Mouse (Mus musculus): ENCODE measurements around the gene Bend3. TPM values are rescaled to one million over a fixed set of nuclear protein-coding genes. Genes with fewer than 3 reads are reported as not detected.

Gene Bend3
- polyA plus RNA-seq, 1 experiment from 2014 or later: 8.8 TPM

DNA sequence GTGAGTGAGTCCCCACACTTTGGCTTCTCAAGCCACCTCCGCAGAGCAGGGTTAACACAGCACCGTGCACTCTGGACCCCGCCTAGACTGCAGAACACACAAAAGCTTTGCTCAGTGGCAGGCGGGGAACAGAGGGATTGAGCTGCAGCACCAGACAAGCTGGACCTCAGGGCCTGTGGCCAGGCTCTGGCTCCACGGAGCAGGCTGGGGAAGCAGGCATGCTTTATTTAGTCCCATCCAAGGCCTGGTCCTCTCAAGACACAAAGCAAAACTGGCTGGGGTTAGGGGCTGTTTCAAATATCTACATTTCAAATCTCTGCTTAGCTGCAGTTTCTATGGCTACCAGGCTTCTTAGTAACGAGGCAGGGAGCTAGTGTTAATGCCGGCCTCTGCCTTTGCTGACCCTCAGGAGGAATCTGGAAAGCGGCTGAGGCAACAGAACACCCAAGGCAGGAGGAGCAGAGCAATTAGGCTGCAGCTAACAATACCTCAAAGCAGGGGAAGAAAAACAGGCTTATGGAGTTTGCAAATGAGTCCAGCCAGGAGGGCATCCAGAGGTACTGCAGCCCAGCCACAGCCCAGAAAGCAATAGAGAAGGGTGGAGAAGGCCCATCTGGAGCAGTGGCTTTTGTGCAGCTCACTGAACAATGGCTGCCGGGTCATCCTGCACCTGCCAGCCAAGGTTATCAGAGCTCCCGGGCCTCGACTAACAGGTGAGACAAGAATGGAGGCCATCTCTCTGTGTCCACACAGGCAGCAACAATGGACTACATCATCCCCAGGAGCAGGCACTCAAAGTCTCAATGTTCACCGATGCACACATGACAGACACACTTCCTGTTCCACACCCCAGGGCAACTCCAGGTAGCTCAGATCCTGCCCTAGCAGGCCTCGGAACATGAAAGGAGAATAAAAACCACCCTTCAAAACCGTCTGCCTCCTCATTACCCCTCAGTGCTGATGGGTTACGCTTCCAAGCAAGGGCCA is 48.9 kb downstream of the Bend3 start:
- Histone ChIP-seq H3K9me3 (ENCODE audit: control insufficient read depth, low read length) (no peaks in the 10 kb centered on the region), H3K27me3 (ENCODE audit: control insufficient read depth, insufficient read depth, low read length) (no peaks in the 10 kb centered on the region), H3K27ac (ENCODE audit: low read depth, low read length) (peak overlapping the region; percentile 83), H3K4me2 (replicated peaks; ENCODE audit: low read depth, low read length) (no peak overlapping the region), H3K36me3 (ENCODE audit: control insufficient read depth, insufficient read depth, low read length) (peaks cover 2% of the 10 kb centered on the region; the same call in 1 of the 2 replicates), H3K4me3 (ENCODE audit: low read depth, low read length) (no peak overlapping the region), H3K9ac (ENCODE audit: low read depth, low read length) (peak overlapping the region; percentile 7), H3K4me1 (replicated peaks; ENCODE audit: control insufficient read depth, insufficient read depth, low read length) (peaks cover 6% of the 10 kb centered on the region; the same call in 1 of the 2 replicates)
- 45% methylated on average over 15 of the region's 15 CpGs for WGBS
- DNase-seq (ENCODE audit: low spot score) (peak; percentile 55), ATAC-seq (ENCODE audit: low FRiP score) (peak; percentile 75)

DNA sequence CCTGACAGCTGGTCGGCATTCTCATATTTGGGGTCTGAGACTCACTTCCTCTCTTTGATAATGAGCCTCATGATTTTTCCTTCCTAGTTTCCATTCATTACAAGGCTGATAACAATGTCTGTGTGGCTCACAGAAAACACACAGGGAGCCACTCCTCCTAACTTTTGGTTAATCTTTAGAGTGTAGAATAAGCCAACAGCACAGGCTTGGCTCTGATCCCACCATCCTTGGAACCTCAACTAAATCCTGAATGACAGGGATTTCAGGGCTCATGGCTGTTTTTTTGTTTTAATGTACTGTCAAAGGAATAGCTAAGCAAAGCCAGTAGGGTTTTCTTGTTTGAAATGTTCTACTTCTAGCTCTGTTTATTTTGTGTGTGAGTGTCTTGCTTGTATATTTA is 55.8 kb downstream of the Bend3 start:
- 94% methylated on average over 1 of the region's 1 CpGs for whole genome bisulfite sequencing
- H3K4me1 ChIP-seq (replicated peaks; ENCODE audit: control insufficient read depth, insufficient read depth, low read length): no peaks in the 10 kb centered on the region
- H3K36me3 ChIP-seq (ENCODE audit: control insufficient read depth, insufficient read depth, low read length): peaks cover 3% of the 10 kb centered on the region; the same call in 1 of the 2 replicates
- H3K4me3 ChIP-seq (ENCODE audit: low read depth, low read length): no peak overlapping the region
- H3K9ac ChIP-seq (ENCODE audit: low read depth, low read length): no peak overlapping the region
- H3K9me3 ChIP-seq (ENCODE audit: control insufficient read depth, low read length): no peaks in the 10 kb centered on the region
- H3K27ac ChIP-seq (ENCODE audit: low read depth, low read length): no peak overlapping the region
- ATAC-seq (ENCODE audit: low FRiP score): no peak
- no peak for DNase-seq (ENCODE audit: low spot score)
- no peak overlapping the region for H3K4me2 ChIP-seq (replicated peaks; ENCODE audit: low read depth, low read length)
- H3K27me3 ChIP-seq (ENCODE audit: control insufficient read depth, insufficient read depth, low read length): no peaks in the 10 kb centered on the region

- peaks cover 5% of the 10 kb centered on the region; the same call in 1 of the 2 replicates for H3K4me1 ChIP-seq (replicated peaks; ENCODE audit: control insufficient read depth, insufficient read depth, low read length)
- no peaks in the 10 kb centered on the region for H3K9me3 ChIP-seq (ENCODE audit: control insufficient read depth, low read length)
- 91% methylated on average over 7 of the region's 7 CpGs for WGBS
- H3K36me3 ChIP-seq (ENCODE audit: control insufficient read depth, insufficient read depth, low read length): 0 out of 2 replicates have a peak, but pooled peaks cover under 1% of the 10 kb centered on the region
- no peak overlapping the region for H3K4me3 ChIP-seq (ENCODE audit: low read depth, low read length)
- no peaks in the 10 kb centered on the region for H3K27me3 ChIP-seq (ENCODE audit: control insufficient read depth, insufficient read depth, low read length)
- no peak overlapping the region for H3K9ac ChIP-seq (ENCODE audit: low read depth, low read length)
- ATAC-seq (ENCODE audit: low FRiP score) (no peak), DNase-seq (ENCODE audit: low spot score) (no peak)
- no peak overlapping the region for H3K4me2 ChIP-seq (replicated peaks; ENCODE audit: low read depth, low read length)
- no peak overlapping the region for H3K27ac ChIP-seq (ENCODE audit: low read depth, low read length)
Observed at GRCm38 (mm10) chr10:43537652-43538051, 59.0 kb downstream of the Bend3 start.

- no peak overlapping the region for H3K9ac ChIP-seq (ENCODE audit: low read depth, low read length)
- peaks cover 5% of the 10 kb centered on the region; the same call in 1 of the 2 replicates for H3K4me1 ChIP-seq (replicated peaks; ENCODE audit: control insufficient read depth, insufficient read depth, low read length)
- H3K4me2 ChIP-seq (replicated peaks; ENCODE audit: low read depth, low read length): no peak overlapping the region
- 86% methylated on average over 5 of the region's 5 CpGs for WGBS
- no peak for ATAC-seq (ENCODE audit: low FRiP score)
- H3K36me3 ChIP-seq (ENCODE audit: control insufficient read depth, insufficient read depth, low read length): no peaks in the 10 kb centered on the region
- DNase-seq (ENCODE audit: low spot score): no peak
- H3K9me3 ChIP-seq (ENCODE audit: control insufficient read depth, low read length): no peaks in the 10 kb centered on the region
- no peaks in the 10 kb centered on the region for H3K27me3 ChIP-seq (ENCODE audit: control insufficient read depth, insufficient read depth, low read length)
- H3K4me3 ChIP-seq (ENCODE audit: low read depth, low read length): no peak overlapping the region
- no peak overlapping the region for H3K27ac ChIP-seq (ENCODE audit: low read depth, low read length)
Observed at GRCm38 (mm10) chr10:43538831-43539230, 60.2 kb downstream of the Bend3 start.

- Histone ChIP-seq H3K27me3 (ENCODE audit: control insufficient read depth, insufficient read depth, low read length) (no peaks in the 10 kb centered on the region), H3K4me3 (ENCODE audit: low read depth, low read length) (peak overlapping the region; percentile 54), H3K27ac (ENCODE audit: low read depth, low read length) (no peak overlapping the region), H3K4me2 (replicated peaks; ENCODE audit: low read depth, low read length) (peak overlapping the region; percentile 75), H3K9ac (ENCODE audit: low read depth, low read length) (peak overlapping the region; percentile 64), H3K36me3 (ENCODE audit: control insufficient read depth, insufficient read depth, low read length) (no peaks in the 10 kb centered on the region), H3K4me1 (replicated peaks; ENCODE audit: control insufficient read depth, insufficient read depth, low read length) (peaks cover 5% of the 10 kb centered on the region; the same call in 1 of the 2 replicates), H3K9me3 (ENCODE audit: control insufficient read depth, low read length) (no peaks in the 10 kb centered on the region)
- 27% methylated on average over 12 of the region's 12 CpGs for WGBS
- no peak for DNase-seq (ENCODE audit: low spot score)
- no peak for ATAC-seq (ENCODE audit: low FRiP score)
Observed at GRCm38 (mm10) chr10:43539746-43540310, 61.2 kb downstream of the Bend3 start.

DNA sequence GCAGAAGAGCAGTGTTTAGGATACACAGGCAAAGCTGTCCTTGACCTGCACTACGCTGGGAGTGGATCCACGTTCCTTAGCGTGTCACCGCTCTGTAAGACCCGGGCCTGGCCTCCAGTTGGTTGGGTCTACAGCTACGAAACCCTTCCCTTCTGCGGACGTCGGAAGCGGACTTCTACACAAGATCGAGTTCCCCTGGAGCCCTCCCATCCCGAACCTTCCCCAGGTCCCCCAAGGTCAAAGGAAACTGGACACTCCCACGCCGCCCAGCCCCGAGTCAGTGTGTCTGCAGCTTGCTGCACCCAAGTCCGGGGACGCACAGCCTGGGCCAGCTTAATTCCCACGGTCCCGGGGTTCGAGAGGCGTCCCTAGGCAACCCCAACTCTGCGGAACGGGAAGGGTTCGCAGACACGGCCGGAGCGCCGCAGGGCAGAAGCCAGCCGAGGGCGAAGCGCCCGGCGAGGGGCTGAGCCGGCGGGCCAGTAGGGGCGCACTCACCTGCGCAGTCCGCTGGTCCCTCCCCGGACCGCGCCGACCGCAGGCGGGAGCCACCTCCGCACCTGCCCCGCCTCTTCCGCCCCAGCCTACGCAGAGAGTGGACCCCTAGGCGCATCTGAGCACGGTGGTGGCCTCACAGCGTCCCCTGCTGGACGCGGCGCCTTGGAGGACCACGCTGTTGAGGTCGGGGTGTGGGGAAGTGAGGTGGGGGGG is 62.0 kb downstream of the Bend3 start, which contains the start of gene 1700021F05Rik:
Gene 1700021F05Rik, minus strand, starts transcription at position 553 of the 711 bp plus-strand sequence.
- H3K27me3 ChIP-seq (ENCODE audit: control insufficient read depth, insufficient read depth, low read length): no peaks in the 10 kb centered on the region
- peak; percentile 99 for ATAC-seq (ENCODE audit: low FRiP score)
- 1% methylated on average over 41 of the region's 56 CpGs for WGBS

GRCm38 (mm10) chr10:43541153-43541544 is 62.5 kb downstream of the Bend3 start:
- H3K27me3 ChIP-seq (ENCODE audit: control insufficient read depth, insufficient read depth, low read length): no peaks in the 10 kb centered on the region
- peak overlapping the region; percentile 75 for H3K4me2 ChIP-seq (replicated peaks; ENCODE audit: low read depth, low read length)
- WGBS: 51% methylated on average over 8 of the region's 8 CpGs
- peaks cover 5% of the 10 kb centered on the region; the same call in 1 of the 2 replicates for H3K4me1 ChIP-seq (replicated peaks; ENCODE audit: control insufficient read depth, insufficient read depth, low read length)
- H3K27ac ChIP-seq (ENCODE audit: low read depth, low read length): no peak overlapping the region
- no peaks in the 10 kb centered on the region for H3K36me3 ChIP-seq (ENCODE audit: control insufficient read depth, insufficient read depth, low read length)
- no peak overlapping the region for H3K9ac ChIP-seq (ENCODE audit: low read depth, low read length)
- DNase-seq (ENCODE audit: low spot score) (no peak), ATAC-seq (ENCODE audit: low FRiP score) (peak; percentile 25)
- no peaks in the 10 kb centered on the region for H3K9me3 ChIP-seq (ENCODE audit: control insufficient read depth, low read length)
- H3K4me3 ChIP-seq (ENCODE audit: low read depth, low read length): peak overlapping the region; percentile 54; the same call in 1 of the 2 replicates

More for the DNA sequence above, 62.0 kb downstream of the Bend3 start, which contains the start of gene 1700021F05Rik:
- Histone ChIP-seq H3K9ac (ENCODE audit: low read depth, low read length) (peak within 1 kb of the TSS; percentile 64), H3K36me3 (ENCODE audit: control insufficient read depth, insufficient read depth, low read length) (no peaks in the 10 kb centered on the region), H3K4me3 (ENCODE audit: low read depth, low read length) (peak within 1 kb of the TSS; percentile 54), H3K4me2 (replicated peaks; ENCODE audit: low read depth, low read length) (peak within 1 kb of the TSS; percentile 75), H3K4me1 (replicated peaks; ENCODE audit: control insufficient read depth, insufficient read depth, low read length) (peaks cover 5% of the 10 kb centered on the region; the same call in 1 of the 2 replicates), H3K9me3 (ENCODE audit: control insufficient read depth, low read length) (no peaks in the 10 kb centered on the region), H3K27ac (ENCODE audit: low read depth, low read length) (no peak within 1 kb of the TSS)
- peak; percentile 97 for DNase-seq (ENCODE audit: low spot score)

DNA sequence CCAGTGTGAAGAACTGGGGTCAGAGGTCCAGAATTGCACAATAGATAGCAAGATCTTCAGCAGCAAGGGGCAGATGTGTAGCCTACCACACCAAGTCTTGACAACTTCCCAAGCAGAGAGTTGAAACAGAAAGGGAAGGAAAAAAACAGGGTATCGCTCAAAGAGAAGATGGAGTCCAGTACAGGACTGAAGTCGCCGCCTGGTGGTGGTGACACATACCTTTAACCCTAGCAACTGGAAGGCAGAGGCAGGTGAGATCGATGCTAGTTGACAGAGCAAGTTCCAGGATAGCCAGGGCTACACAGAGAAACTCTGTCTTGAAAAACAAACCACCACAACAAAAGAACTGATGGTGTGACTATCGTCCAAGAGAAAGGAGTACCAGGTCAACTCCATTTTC is 70.8 kb downstream of the Bend3 start:
- DNase-seq (ENCODE audit: low spot score) (peak; percentile 14), ATAC-seq (ENCODE audit: low FRiP score) (no peak)
- WGBS: 69% methylated on average over 5 of the region's 5 CpGs
- no peaks in the 10 kb centered on the region for H3K9me3 ChIP-seq (ENCODE audit: control insufficient read depth, low read length)
- no peaks in the 10 kb centered on the region for H3K4me1 ChIP-seq (replicated peaks; ENCODE audit: control insufficient read depth, insufficient read depth, low read length)
- no peak overlapping the region for H3K27ac ChIP-seq (ENCODE audit: low read depth, low read length)
- no peak overlapping the region for H3K9ac ChIP-seq (ENCODE audit: low read depth, low read length)
- H3K27me3 ChIP-seq (ENCODE audit: control insufficient read depth, insufficient read depth, low read length): no peaks in the 10 kb centered on the region
- no peak overlapping the region for H3K4me3 ChIP-seq (ENCODE audit: low read depth, low read length)
- no peak overlapping the region for H3K4me2 ChIP-seq (replicated peaks; ENCODE audit: low read depth, low read length)
- H3K36me3 ChIP-seq (ENCODE audit: control insufficient read depth, insufficient read depth, low read length): no peaks in the 10 kb centered on the region
